Mouse (Mus musculus) G1E (cell line): ENCODE data around the gene Gkap1. TPM values are rescaled to one million over a fixed set of nuclear protein-coding genes. Genes with fewer than 3 reads are reported as not detected.
A peak's percentile ranks its signal among the peaks of the same experiment; 100 is the strongest.

Experiments used
- ATAC-seq: 2 replicates; pipeline ENCODE4 v1.8.0; 2016; ENCODE audit warnings: mild to moderate bottlenecking; ENCODE audit not compliant: insufficient number of reproducible peaks, poor library complexity, low FRiP score, severe bottlenecking; ENCODE audit errors: extremely low read depth
- DNase-seq: peaks from one replicate; pipeline ENCODE4 v3.0.0; 2012; ENCODE audit warnings: low spot score
- H3K27me3 ChIP-seq: 2 replicates; pipeline ENCODE4 v1.6.1; 2012; ENCODE audit warnings: mild to moderate bottlenecking, low read length, inconsistent platforms; ENCODE audit not compliant: insufficient read depth
- H3K36me3 ChIP-seq: replicated peaks from 2 replicates; pipeline ENCODE3; 2012; ENCODE audit warnings: mild to moderate bottlenecking, inconsistent platforms
- H3K4me1 ChIP-seq: 2 replicates; pipeline ENCODE4 v1.6.1; 2012; ENCODE audit warnings: low read depth, low read length, inconsistent platforms, mixed read lengths; ENCODE audit not compliant: insufficient read depth
- H3K4me3 ChIP-seq: 2 replicates; pipeline ENCODE4 v1.5.1; 2012; ENCODE audit warnings: low read depth, mild to moderate bottlenecking, inconsistent platforms, low read length, moderate library complexity, mixed read lengths
- H3K9me3 ChIP-seq: replicated peaks from 2 replicates; pipeline ENCODE4 v1.6.1; 2012; ENCODE audit warnings: inconsistent platforms
- CTCF ChIP-seq: IDR thresholded peaks from 2 replicates; pipeline ENCODE4 v1.5.1; 2012; ENCODE audit warnings: low read depth, low read length, inconsistent platforms, mixed read lengths
- GATA1 ChIP-seq: IDR thresholded peaks from 2 replicates; pipeline ENCODE4 v1.6.1; 2012; ENCODE audit warnings: borderline replicate concordance, low read length, inconsistent platforms, mixed read lengths
- GATA2 ChIP-seq: IDR thresholded peaks from 2 replicates; pipeline ENCODE4 v1.6.1; 2012; ENCODE audit warnings: low read depth, low read length, inconsistent platforms, borderline replicate concordance
- POLR2AphosphoS5 ChIP-seq: IDR thresholded peaks from 2 replicates; pipeline ENCODE4 v1.6.1; 2012; ENCODE audit warnings: low read depth, low read length, inconsistent platforms; ENCODE audit not compliant: insufficient replicate concordance
- TAL1 ChIP-seq: conservative IDR thresholded peaks from 2 replicates; pipeline ENCODE4 v1.6.1; 2012; ENCODE audit warnings: low read depth, low read length, inconsistent platforms, mixed read lengths
- polyA plus RNA-seq: library from polyadenylated mRNA; stranded (reverse); fragments of >175 nt; gene quantifications from 2 replicates; pipeline ENCODE4 v1.2.3, GENCODE M21; 2012
- total RNA-seq, 2 experiments: library from RNA; stranded (forward) in 1 of 2; stranded (reverse) in 1 of 2; fragments of 200-1000 nt in 1 of 2; fragments of >200 nt in 1 of 2; fragmentation: Nextera tagmentation in 1 of 2; gene quantifications; 2 replicates each; pipeline ENCODE4 v1.2.3; 2014 to 2017

Gene Gkap1
- total and polyA plus RNA-seq, 3 experiments: 0.98 to 29.0 (median 4.1) TPM

DNA sequence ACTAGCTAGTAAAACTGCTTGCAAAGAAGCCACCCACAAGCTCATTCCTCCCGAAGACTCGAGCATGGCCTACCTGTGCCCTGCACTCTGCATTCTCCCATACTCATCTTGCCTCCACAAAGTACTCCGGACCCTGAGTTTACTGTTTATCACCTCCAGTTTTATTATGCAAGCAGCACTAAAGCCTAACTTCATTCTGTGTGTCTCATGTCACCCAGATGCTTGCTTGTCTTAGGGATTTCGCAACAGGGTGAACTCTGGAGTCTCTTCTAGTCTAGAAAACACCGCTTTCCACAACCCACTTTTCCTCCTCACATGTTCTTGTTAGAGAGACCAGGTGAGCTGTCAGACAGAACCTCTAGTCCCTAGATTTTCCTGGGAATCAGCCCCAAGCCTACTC lies 26.5 kb downstream of the Gkap1 start:
- Histone ChIP-seq H3K27me3 (no peaks in the 10 kb centered on the region), H3K36me3 (peaks cover 8% of the 10 kb centered on the region), H3K4me1 (no peaks in the 10 kb centered on the region), H3K9me3 (no peaks in the 10 kb centered on the region), H3K4me3 (no peak overlapping the region)
- DNase-seq: no peak
- ATAC-seq: no peak
- TF ChIP-seq TAL1: no peak
- no peak for TF ChIP-seq GATA2
- no peak for TF ChIP-seq POLR2AphosphoS5
- TF ChIP-seq CTCF: no peak
- no peak for TF ChIP-seq GATA1

GRCm38 (mm10) chr13:58236536-58236935 lies 39.0 kb downstream of the Gkap1 start:
- Histone ChIP-seq H3K27me3 (0 out of 2 replicates have a peak, but pooled peaks cover 3% of the 10 kb centered on the region), H3K9me3 (no peaks in the 10 kb centered on the region), H3K36me3 (peaks cover 4% of the 10 kb centered on the region), H3K4me3 (no peak overlapping the region), H3K4me1 (peaks cover 4% of the 10 kb centered on the region; the same call in 1 of the 2 replicates)
- TF ChIP-seq TAL1: no peak
- no peak for TF ChIP-seq GATA2
- TF ChIP-seq GATA1: no peak
- TF ChIP-seq CTCF: no peak
- no peak for TF ChIP-seq POLR2AphosphoS5
- no peak for DNase-seq
- no peak for ATAC-seq

- no peak for TF ChIP-seq GATA2
- TF ChIP-seq CTCF: peak; percentile 28; the same call in 1 of the 2 replicates
- peaks cover 3% of the 10 kb centered on the region; the same call in 1 of the 2 replicates for H3K27me3 ChIP-seq
- DNase-seq (no peak), ATAC-seq (peak; percentile 34; the same call in 1 of the 2 replicates)
- H3K36me3 ChIP-seq: peaks cover 4% of the 10 kb centered on the region
- peaks cover 4% of the 10 kb centered on the region; the same call in 1 of the 2 replicates for H3K4me1 ChIP-seq
- H3K9me3 ChIP-seq: no peaks in the 10 kb centered on the region
- no peak overlapping the region for H3K4me3 ChIP-seq
Measured at GRCm38 (mm10) chr13:58232611-58233010, 42.9 kb downstream of the Gkap1 start.

DNA sequence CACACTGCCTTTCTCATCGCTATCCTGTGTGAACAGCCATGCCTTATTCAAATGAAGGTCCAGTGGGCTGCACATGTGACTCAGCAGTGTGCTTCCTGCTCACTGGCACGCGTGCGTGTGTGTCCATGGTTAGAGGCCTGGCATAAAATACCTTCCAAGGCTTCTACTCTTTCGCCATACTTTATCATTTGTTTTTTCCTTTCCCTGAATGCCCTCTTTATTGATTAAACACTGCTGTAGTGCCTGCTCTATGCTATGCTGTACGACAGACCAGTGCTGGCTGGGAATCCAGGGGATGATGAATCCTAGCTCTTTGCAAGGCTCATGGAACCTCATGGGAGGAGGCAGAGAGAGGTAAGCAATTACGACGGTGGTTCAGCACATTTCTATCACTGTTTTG lies 43.4 kb downstream of the Gkap1 start:
- peaks cover 4% of the 10 kb centered on the region; the same call in 1 of the 2 replicates for H3K4me1 ChIP-seq
- no peak overlapping the region for H3K4me3 ChIP-seq
- H3K9me3 ChIP-seq: no peaks in the 10 kb centered on the region
- H3K36me3 ChIP-seq: peaks cover 4% of the 10 kb centered on the region
- peaks cover 3% of the 10 kb centered on the region; the same call in 1 of the 2 replicates for H3K27me3 ChIP-seq
- TF ChIP-seq GATA1 (no peak), POLR2AphosphoS5 (no peak), TAL1 (no peak), GATA2 (no peak), CTCF (no peak)
- no peak for ATAC-seq
- no peak for DNase-seq

GRCm38 (mm10) chr13:58228624-58229023 lies 46.9 kb downstream of the Gkap1 start:
- no peak for ATAC-seq
- no peaks in the 10 kb centered on the region for H3K4me1 ChIP-seq
- no peak for TF ChIP-seq GATA1
- TF ChIP-seq TAL1: no peak
- no peak for TF ChIP-seq CTCF
- TF ChIP-seq GATA2: no peak
- no peak for TF ChIP-seq POLR2AphosphoS5
- no peaks in the 10 kb centered on the region for H3K9me3 ChIP-seq
- H3K36me3 ChIP-seq: no peaks in the 10 kb centered on the region
- H3K27me3 ChIP-seq: peaks cover 11% of the 10 kb centered on the region
- H3K4me3 ChIP-seq: no peak overlapping the region
- no peak for DNase-seq

GRCm38 (mm10) chr13:58225694-58226093 lies 49.8 kb downstream of the Gkap1 start:
- no peak overlapping the region for H3K4me3 ChIP-seq
- H3K4me1 ChIP-seq: no peaks in the 10 kb centered on the region
- ATAC-seq: no peak
- no peaks in the 10 kb centered on the region for H3K36me3 ChIP-seq
- DNase-seq: no peak
- TF ChIP-seq TAL1 (no peak), GATA2 (no peak), GATA1 (no peak), POLR2AphosphoS5 (no peak), CTCF (no peak)
- H3K27me3 ChIP-seq: peaks cover 21% of the 10 kb centered on the region
- no peaks in the 10 kb centered on the region for H3K9me3 ChIP-seq

DNA sequence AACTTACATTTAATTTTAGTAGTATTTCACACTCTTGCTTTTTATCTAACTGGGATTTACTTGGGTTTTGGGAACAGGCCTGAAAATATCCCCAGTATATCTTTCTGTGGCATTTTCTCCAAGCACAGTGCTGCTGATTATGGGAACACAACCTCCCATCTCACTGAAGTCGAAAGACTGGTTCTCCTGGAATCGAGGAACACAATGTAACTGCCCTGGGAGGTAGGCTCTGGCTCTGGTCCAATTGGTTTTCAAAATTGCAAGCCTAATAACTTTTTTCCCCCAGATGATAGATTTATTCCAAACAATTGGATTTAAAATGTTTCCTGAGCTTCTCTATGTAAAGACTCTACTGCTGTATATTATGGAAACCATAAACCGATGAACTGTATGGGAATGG lies 55.3 kb downstream of the Gkap1 start:
- Histone ChIP-seq H3K4me3 (no peak overlapping the region), H3K9me3 (no peaks in the 10 kb centered on the region), H3K4me1 (peaks cover 14% of the 10 kb centered on the region), H3K27me3 (peaks cover 17% of the 10 kb centered on the region), H3K36me3 (no peaks in the 10 kb centered on the region)
- DNase-seq (no peak), ATAC-seq (no peak)
- TF ChIP-seq GATA1 (no peak), POLR2AphosphoS5 (no peak), GATA2 (no peak), TAL1 (no peak), CTCF (no peak)
